Mouse (Mus musculus) bone marrow, adult 2 months (tissue): ENCODE data around the gene Otud6a. TPM values are rescaled to one million over a fixed set of nuclear protein-coding genes. Genes with fewer than 3 reads are reported as not detected.

Source experiments
- H3K27ac ChIP-seq: fragments of 200-500 bp; 2 replicates; pipeline ENCODE4 v1.5.1; 2012; ENCODE audit warnings: low read depth, mild to moderate bottlenecking, control low read depth, inconsistent platforms, low read length; ENCODE audit not compliant: control insufficient read depth, poor library complexity, insufficient read depth
- H3K4me1 ChIP-seq: fragments of 200-500 bp; 2 replicates; pipeline ENCODE4 v1.6.1; 2011; ENCODE audit warnings: low read length; ENCODE audit not compliant: control insufficient read depth, insufficient read depth
- H3K4me3 ChIP-seq: fragments of 200-500 bp; replicated peaks from 2 replicates; pipeline ENCODE3; 2011; ENCODE audit warnings: mild to moderate bottlenecking, low read depth, low read length, control low read depth; ENCODE audit not compliant: control insufficient read depth
- CTCF ChIP-seq: fragments of 200-500 bp; IDR thresholded peaks from 2 replicates; pipeline ENCODE4 v1.5.1; 2011; ENCODE audit warnings: low read length, control low read depth; ENCODE audit not compliant: control insufficient read depth, insufficient read depth
- POLR2A ChIP-seq: fragments of 200-500 bp; IDR thresholded peaks from 2 replicates; pipeline ENCODE4 v1.6.1; 2011; ENCODE audit warnings: low read depth, mild to moderate bottlenecking, control low read depth, low read length, borderline replicate concordance; ENCODE audit not compliant: control insufficient read depth
- WGBS: fragments of 180-500 bp; shearing (Covaris S2); methylation state at CpG from one replicate; pipeline ENCODE4 v1.1.7; 2018; 5-methylcytosine and 5-hydroxymethylcytosine counted together
- polyA plus RNA-seq: library from polyadenylated mRNA; stranded (reverse); fragments of >200 nt; gene quantifications from 2 replicates; pipeline ENCODE4 v1.2.4, GENCODE M21; 2011; ENCODE audit warnings: low replicate concordance; ENCODE audit not compliant: missing spikeins, insufficient read depth, insufficient read length

The Otud6a gene
- polyA plus RNA-seq, 1 experiment = not detected

GRCm38 (mm10) chrX:100443532-100443931 is 14.7 kb downstream of the Otud6a start:
- Histone ChIP-seq H3K27ac (no peak overlapping the region), H3K4me1 (no peaks in the 10 kb centered on the region; the same call in 1 of the 2 replicates), H3K4me3 (no peak overlapping the region)
- 82% methylated on average over 7 of the region's 7 CpGs for WGBS
- TF ChIP-seq POLR2A = no peak

GRCm38 (mm10) chrX:100468047-100468446 is 39.2 kb downstream of the Otud6a start:
- TF ChIP-seq CTCF (no peak), POLR2A (no peak)
- Histone ChIP-seq H3K27ac (no peak overlapping the region), H3K4me3 (no peak overlapping the region), H3K4me1 (no peaks in the 10 kb centered on the region)
- 14% methylated on average over 4 of the region's 4 CpGs for WGBS

- Histone ChIP-seq H3K4me3 (no peak overlapping the region), H3K27ac (no peak overlapping the region), H3K4me1 (no peaks in the 10 kb centered on the region)
- TF ChIP-seq POLR2A (no peak), CTCF (no peak)
- WGBS = 63% methylated on average over 3 of the region's 3 CpGs
Measured at GRCm38 (mm10) chrX:100470126-100470525, 41.3 kb downstream of the Otud6a start.

GRCm38 (mm10) chrX:100471491-100471890 is 42.7 kb downstream of the Otud6a start:
- no peak overlapping the region for H3K4me3 ChIP-seq
- H3K27ac ChIP-seq = no peak overlapping the region
- no peak for TF ChIP-seq CTCF
- no peak for TF ChIP-seq POLR2A
- H3K4me1 ChIP-seq = no peaks in the 10 kb centered on the region
- 68% methylated on average over 3 of the region's 3 CpGs for WGBS

GRCm38 (mm10) chrX:100475569-100476223 is 46.9 kb downstream of the Otud6a start:
- no peak for TF ChIP-seq POLR2A
- TF ChIP-seq CTCF = no peak
- 58% methylated on average over 4 of the region's 4 CpGs for WGBS
- H3K4me1 ChIP-seq = no peaks in the 10 kb centered on the region
- no peak overlapping the region for H3K27ac ChIP-seq
- H3K4me3 ChIP-seq = no peak overlapping the region

Other genes with a start within 250 kb of the Otud6a start
- gene Awat2, start 13.7 kb downstream of the Otud6a start, polyA plus RNA-seq = 0.80 TPM in 1 of 2 replicates, not detected in the other
- gene Igbp1, start 65.3 kb downstream of the Otud6a start, polyA plus RNA-seq = 22.9 and 30.1 TPM in 2 replicates
- not detected in 2 replicates for gene Dgat2l6, start 95.8 kb downstream of the Otud6a start, polyA plus RNA-seq
- not detected in 2 replicates for gene Awat1, start 143.2 kb downstream of the Otud6a start, polyA plus RNA-seq
- gene P2ry4, start 165.9 kb downstream of the Otud6a start, polyA plus RNA-seq = not detected in 2 replicates
- gene Arr3, start 176.5 kb downstream of the Otud6a start, polyA plus RNA-seq = not detected in 2 replicates
- 15.3 and 23.7 TPM in 2 replicates for gene Kif4, start 196.7 kb downstream of the Otud6a start, polyA plus RNA-seq
- gene Pdzd11, start 197.6 kb downstream of the Otud6a start, polyA plus RNA-seq = 18.2 and 18.9 TPM in 2 replicates